Mouse (Mus musculus): ENCODE results near the gene Pm20d1. TPM values are rescaled to one million over a fixed set of nuclear protein-coding genes. Genes with fewer than 3 reads are reported as not detected.

Pm20d1 gene
- total RNA-seq (2021) = 1 to 10 TPM; 1.0 to 2.1 TPM
- long read RNA-seq, experiment 1, full-length matches to known transcripts = 2 of 4 reads
- long read RNA-seq, experiment 1, partial matches to known transcripts = 0 of 4 reads
- long read RNA-seq, experiment 1, other reads (novel, unspliced or antisense) = 2 of 4 reads
- long read RNA-seq, experiment 2, full-length matches to known transcripts = 3 of 4 reads
- long read RNA-seq, experiment 2, partial matches to known transcripts = 0 of 4 reads
- long read RNA-seq, experiment 2, other reads (novel, unspliced or antisense) = 1 of 4 reads

DNA sequence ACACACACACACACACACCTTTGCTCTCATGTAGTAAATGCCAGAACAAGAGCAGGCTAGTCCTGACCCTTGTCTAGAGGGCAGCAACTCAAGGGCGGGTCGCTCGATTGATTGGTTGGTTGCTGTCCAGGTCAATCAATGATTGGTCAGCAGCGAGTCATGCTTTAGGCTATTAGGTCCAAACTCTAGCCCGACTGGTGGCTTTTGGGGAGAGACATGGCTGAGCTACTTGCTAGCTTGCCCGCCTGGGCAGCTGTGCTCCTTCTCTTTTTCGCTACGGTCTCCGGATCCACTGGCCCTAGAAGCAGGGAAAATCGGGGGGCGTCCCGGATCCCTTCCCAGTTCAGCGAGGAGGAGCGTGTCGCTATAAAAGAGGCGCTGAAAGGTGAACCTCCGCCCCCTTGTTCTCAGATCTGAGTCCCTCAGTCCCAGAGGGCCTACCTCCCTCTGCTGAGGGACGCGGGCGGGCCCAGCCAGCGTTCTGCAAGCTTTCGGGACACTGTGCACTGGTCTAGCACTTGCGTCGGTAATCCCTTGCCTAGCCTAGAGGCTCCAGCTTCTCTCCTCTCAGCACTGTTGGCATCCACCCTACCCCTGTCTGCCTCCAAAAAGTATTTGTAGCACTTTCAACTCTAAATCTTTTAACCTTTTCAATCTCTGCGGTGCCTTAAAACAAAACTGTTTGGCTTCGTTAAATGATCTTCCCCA, at the start of gene Pm20d1:
Gene Pm20d1, plus strand, starts transcription at position 180 of the 708 bp plus-strand sequence.
- intact Hi-C loops (cut with DNase I; ENCODE audit: low total_unique reads) = no loop called here
- DNase-seq = peak; percentile 48

DNA sequence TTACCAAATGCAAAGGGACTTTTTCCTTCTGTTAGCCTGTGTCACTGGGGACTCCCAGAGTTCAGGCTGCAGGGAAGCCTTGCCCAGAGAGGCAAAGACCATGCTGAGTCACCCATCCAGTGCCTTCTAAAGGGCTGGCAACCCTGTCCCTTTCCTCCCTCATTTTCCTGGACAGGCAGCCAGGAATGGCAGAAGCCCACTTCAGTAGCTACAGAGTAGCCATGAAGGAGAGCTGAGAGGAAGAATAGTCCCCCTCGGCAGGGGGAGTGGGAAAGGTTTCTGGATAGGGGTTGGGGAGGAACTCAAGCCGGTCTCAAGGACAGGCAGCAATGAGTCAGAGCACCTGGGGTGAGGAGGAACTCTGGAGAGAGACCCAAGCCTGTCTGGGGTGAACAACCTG, 49.4 kb upstream of the Pm20d1 start:
- intact Hi-C loops (cut with DNase I; ENCODE audit: low total_unique reads) = no loop called here
- no peak for DNase-seq

DNA sequence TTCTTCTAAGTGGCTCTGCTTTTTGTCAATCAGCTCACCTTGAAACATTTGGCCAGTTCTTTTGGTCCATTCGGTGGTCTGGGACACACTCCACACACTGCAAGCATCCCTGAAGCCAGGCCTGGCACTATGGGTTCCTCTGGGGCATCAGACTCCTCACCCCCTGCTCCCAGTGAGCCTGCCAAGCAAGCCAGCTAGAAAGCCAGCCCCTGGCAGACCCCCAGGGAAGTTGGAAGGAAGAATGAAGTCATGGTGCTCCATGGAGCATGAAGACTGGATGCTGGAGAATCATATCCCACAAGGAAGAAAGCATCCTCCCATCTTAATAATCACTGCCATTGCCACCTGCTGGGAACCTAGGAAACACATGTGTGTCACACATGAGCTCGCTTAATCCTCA, 48.5 kb upstream of the Pm20d1 start:
- no peak for DNase-seq
- intact Hi-C loops (cut with DNase I; ENCODE audit: low total_unique reads) = no loop called here

DNA sequence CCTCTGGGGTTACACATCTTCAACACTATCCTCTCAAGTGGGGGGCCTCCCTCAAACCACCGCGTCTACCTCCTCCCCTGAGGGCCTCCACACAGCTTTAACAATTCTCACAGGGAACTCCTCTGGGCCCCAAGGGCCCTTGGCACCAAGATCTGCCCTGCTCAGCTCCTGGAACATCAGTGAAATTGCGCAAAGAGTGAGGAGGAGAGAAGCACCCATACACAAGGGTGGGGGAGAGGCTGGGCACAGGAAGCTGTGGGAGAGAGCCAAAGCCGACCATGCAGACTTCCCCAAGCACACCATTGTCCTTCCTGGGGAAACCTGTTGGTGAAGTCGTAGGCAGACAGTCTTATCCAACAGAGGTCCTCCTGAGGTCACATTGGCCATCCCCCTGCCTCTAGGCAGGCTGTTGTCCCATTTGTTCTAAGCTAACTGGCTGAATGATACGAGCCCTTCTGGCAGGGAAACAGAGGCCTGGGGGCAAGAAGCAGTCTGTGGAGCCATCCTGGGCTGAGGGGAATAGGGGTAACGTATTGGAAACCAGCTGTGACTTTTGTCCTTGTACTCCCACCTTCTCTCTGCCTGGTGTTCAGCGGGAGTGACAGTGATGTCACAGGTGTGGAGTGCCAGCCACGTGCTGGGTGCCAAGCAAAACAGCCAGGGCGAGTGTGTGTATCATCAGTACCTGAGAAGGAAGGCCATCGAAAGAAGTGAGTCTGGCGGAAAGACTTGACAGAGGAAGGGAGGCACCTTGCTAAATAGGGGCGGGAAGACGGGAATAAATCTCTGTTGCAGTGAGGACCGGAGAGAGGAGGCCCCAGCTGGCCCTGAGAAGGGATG, 47.3 kb upstream of the Pm20d1 start:
- no peak for DNase-seq
- intact Hi-C loops (cut with DNase I; ENCODE audit: low total_unique reads) = no loop called here

DNA sequence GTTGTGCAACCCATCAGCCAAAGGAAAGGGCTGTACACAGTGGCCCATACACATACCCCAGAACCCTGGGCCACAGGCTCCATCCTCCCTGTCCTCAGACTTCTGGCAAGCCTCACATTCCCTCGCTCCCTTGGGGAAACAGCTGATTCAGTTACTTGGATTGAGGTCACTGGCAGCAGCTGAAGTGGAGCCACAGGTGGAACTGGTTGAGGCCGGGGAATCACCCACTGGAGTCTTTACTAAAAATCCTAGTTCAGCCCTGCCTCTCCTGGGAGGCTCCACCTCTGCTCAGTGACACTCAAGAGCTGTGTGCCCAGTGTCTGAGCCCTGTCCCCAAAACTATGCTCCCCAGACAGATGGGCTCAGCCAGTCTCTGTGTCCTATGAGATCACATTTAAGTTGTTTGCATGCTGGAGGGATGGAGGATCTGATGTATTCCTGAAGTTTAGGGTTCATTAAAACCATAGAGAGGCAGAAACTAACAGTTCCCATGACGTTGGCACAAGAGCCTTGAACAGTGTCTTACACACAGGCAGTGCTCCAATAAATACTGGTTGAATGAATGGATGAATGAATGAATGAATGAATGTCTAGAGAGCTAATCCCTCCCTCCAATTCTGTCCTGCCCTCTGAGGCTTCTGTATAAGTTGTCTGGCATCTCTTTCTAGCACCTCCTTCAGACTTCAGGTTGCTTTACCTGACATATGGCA, 45.8 kb upstream of the Pm20d1 start:
- intact Hi-C loops (cut with DNase I; ENCODE audit: low total_unique reads) = no loop called here
- peak; percentile 55 for DNase-seq

DNA sequence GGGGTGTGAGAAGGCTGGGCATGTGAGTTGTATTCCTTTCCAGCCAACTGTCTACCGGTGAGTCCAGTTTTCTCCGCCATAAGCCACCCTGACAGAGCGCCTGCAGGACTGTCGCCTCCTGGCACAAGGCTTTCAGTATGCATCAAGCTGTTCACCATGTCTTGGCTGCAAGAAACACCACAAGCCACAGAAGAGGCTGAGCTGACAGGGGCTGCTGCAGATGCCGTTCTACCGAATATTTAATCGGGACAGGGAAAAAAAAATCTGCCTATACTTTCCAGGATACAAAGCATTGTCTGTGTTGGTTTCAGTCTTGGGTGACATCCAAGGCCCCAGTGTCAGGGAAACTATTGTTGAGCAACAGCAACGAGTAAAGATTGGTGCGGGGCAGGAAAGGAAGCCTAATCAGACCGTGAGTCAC, 45.3 kb upstream of the Pm20d1 start:
- intact Hi-C loops (cut with DNase I; ENCODE audit: low total_unique reads) = no loop called here

DNA sequence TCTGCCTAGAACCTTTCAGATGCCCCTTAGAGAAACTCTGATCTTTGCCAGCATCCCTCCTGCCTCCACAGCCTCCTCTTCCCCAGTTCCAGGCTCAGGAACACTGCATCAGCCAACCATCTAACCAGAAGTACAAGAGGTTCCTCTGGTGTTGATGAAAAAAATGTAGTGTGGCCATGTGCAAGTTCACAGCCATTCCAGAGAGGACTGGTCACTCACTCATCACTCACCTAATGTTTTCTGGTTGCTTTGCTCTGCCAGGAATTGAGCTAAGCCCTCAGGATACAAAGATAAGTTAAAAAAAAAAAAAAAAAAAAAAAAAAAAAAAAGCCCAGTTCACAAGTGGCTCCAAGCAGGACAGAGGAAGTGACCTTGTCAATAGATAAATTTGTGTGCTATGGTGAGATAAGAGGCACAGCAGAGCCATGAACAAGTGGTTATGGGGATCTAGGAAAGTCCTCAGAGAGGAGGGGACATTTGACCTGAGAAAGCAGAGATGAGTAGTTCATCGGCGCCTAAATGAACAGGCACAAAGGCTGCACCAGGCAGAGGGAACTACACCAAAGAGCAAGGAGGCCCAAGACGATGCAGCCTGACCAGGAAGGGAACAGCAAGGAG, 42.9 kb upstream of the Pm20d1 start:
- intact Hi-C loops (cut with DNase I; ENCODE audit: low total_unique reads) = no loop called here
- no peak for DNase-seq

More for the DNA sequence above, 45.3 kb upstream of the Pm20d1 start:
- no peak for DNase-seq

DNA sequence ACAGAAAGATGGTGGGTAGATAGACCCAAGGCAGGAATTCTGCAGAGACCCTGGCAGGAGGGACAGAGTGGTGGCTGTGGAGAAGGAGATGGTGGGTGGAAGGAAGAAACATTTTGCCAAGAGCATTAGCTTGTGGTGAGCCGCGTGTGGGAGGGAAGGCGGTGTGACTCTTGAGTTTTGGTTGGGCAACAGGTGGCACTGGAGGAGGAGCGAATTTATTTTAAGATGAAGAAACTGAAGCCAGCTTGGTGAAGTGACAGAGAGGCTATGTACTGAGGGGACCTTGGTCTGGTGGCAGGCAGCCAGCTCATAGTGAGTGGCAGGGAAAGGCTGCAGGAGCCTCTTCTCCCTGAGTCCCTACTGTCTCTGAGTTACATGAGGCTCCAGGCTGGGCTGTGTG, 42.3 kb upstream of the Pm20d1 start:
- intact Hi-C loops (cut with DNase I; ENCODE audit: low total_unique reads) = no loop called here
- DNase-seq = peak; percentile 75

DNA sequence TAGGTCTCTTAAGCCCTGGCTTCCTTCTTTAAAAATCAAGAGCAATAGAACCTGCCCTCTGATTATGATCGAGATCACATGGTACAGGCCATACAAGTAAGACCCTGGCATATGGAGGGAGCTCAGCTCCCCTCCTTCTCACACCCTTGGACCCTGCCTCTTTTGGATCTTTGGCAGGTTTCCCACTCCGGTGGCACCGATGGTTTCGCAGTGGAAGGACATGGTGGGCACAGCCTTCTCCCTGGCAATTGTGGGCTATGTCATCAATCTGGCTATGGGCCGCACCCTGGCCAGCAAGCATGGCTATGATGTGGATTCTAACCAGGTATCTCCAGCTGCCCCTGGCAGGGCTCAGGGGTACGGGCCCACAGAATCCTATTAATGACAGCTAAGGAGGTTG, 40.0 kb upstream of the Pm20d1 start:
- DNase-seq = no peak
- intact Hi-C loops (cut with DNase I; ENCODE audit: low total_unique reads) = no loop called here

DNA sequence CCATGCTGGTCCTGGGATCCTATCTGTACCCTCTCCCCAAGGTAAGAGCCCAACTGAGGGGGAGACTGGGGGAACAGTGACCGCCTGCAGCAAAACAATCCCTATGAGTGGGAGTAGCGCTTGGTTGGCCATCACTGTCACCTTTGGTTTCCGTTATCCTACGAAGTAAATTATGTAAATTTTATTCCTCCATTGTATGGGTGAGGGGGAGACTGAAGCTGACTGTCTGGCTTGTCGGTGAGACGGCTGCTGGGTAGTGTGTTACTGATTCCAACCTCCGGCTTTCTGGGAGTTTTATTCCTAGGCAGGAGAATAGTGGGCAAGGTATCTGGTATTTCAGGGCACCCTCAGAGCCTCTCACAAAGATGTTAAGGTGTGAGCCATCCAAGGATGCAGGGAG, 38.4 kb upstream of the Pm20d1 start:
- intact Hi-C loops (cut with DNase I; ENCODE audit: low total_unique reads) = no loop called here
- no peak for DNase-seq

DNA sequence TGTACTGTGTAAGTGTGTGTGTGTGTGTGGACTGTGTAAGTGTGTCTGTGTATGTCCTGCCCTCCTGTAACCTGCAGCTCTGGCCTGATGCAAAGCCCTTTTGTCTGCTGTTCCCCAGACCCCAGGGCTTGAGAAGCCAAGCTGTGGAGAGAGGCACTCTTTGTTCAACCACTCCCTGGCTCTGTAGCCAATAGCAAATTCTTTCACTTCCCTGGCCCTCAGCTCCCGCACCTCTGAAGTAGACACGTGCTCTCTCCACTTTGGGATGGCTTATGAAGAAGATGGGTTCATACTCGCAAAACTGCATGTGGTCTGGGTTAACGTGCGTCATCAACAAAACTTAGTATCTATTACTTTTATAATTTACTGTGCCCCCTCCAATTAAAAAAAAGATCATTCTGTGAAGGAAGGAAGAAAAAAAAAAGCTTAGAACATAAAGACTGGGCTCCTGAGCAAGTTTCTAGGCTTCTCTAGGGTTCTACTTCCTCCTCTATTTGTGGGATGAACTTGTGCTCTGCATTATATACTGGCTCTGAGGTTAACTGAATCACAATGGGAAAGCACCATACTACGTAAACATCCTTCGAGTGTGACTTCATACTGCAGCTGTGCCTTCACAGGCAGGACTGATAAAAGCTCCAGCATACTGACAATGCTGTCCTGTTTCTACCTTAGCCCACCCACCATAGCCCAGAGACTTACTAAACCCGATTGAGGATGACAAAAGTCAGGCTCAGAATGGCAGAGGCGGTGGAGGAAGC, 37.3 kb upstream of the Pm20d1 start:
- no peak for DNase-seq
- intact Hi-C loops (cut with DNase I; ENCODE audit: low total_unique reads) = no loop called here

DNA sequence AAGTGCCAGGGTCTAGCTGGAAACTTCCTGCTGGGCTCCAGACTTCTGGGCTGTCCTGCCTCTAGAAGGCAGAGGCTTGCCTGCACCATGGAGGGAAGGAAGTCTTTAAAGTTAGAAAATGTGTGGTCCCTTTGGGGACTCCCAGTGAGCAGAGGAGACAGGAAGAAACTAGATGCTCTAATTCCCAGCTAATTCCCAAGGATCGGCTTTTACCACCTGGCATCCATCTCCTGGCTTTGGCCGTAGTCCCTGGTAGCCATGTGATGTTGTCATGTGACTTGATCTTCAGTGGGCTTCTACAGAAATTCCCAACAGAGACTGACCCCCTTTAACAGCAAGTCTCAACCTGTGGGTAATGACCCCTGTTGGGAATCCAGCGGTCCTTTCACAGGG, 36.8 kb upstream of the Pm20d1 start:
- intact Hi-C loops (cut with DNase I; ENCODE audit: low total_unique reads) = no loop called here
- no peak for DNase-seq

DNA sequence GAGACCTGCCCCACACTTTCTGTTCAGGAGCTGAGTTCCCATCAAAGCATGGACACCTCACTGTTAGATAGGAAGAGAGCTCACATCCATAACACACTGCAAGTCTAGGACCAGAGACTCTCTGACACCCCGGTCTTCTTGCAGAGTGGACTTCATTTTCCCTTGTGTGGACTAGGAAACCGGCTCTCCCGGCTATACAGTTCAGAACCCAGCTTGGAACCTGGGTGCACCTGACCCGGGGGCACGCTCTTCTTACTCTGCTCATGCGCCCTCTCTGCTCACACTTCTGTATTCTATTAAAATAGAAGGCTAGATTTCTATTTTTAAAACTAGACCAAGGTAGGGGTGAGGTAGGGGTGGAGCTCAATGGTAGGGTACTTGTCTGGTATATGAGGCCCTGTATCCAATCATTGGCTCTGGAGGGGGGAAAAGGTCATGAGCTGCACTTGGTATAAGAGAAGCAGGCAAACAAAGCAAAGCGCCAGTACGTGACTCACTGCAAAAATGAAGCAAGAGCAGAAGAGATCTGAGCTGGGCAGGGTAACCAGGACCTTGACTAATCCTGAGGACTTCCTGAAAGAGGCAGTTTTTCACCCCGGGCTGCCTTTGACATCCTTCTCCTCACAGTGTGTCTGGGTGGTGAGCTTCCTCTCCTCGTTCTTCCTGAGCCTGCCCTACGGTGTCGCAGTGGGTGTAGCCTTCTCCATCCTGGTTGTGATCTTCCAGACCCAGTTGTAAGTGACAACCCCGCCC, 35.9 kb upstream of the Pm20d1 start:
- intact Hi-C loops (cut with DNase I; ENCODE audit: low total_unique reads) = no loop called here
- DNase-seq = no peak

DNA sequence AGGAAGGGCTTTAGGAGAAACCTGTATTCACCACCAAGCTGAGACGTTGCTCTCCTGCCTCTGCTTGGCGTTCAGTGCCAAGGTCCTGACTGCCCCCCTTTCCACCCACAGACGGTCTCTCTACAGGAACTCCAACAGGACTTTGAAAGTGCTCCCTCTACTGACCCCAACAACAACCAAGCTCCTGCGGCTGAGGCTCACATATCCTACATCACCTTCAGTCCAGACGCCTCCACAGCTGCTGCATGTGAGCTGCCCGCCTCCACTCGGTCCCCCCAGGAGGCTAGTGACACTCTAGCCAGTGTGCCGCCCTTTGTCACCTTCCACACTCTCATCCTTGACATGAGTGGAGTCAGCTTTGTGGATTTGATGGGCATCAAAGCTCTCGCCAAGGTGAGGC, 33.5 kb upstream of the Pm20d1 start:
- DNase-seq = no peak
- intact Hi-C loops (cut with DNase I; ENCODE audit: low total_unique reads) = loop anchor here (2.0 kb wide), 1 partner anchor 49 kb away; no protein-coding TSS in a partner anchor

DNA sequence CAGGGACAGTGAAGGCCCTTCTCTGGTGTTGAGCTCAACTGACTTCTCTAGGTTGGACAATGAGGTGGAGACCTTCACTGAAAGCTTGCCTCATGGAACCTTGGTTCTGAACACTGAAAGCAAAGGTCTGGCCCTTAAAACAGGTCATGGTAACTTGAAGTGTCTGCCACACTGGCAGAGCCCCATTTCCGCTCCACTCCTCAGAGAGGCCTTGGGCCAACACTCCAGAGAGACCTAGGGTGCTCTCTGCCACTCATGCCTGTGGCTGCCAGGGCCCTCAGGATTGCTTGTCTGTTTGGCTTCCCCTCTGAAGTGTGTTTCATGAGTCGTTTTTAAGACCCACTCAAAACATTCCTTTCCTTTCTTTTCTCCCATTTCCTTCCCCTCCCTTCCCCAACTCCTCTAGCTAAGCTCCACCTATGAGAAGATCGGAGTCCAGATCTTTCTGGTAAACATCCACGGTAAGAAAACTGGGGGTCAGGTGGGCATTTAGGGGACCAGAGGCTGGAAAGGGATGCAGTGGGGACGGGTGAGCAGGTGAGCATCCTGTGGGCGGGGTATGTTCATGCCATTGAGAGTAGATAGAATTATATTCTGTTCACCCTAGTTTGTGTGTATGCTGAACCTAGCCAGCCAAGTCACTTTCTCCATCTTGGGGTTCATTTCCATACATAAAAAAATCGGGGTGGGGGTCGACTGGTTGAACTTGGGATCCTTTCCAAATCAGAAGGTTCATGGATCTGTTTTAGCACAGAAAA, 32.4 kb upstream of the Pm20d1 start:
- DNase-seq = no peak
- intact Hi-C loops (cut with DNase I; ENCODE audit: low total_unique reads) = loop anchor here (2.0 to 5.0 kb wide), 2 partner anchors 50 to 83 kb away; no protein-coding TSS in a partner anchor

DNA sequence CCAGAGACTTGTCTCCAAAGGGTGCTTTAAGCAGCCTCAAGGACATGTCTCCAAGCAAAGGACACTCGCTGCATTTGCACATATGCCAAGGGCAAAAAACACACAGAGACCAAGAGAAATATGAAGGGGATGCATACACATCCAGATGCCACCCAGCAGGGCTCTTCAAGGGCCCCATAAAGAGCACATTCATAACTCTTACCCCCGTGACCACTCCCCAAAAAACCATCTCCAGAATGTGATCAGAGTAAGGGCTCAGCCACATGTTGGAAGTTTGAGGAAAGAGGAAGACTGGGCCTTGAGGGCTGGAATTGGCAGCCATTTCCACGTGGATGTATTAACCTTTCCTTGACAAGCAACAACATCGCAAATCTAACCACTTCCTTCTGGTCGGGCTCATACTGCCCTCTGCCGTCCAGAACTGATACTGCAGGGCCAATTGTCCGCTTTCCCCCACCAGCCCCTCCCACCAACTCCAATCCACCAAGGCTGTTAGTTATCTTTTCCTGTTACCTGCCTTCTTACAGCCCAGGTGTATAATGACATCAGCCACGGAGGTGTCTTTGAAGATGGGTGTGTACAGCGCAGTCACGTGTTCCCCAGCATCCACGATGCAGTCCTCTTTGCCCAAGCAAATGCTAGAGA, 31.7 kb upstream of the Pm20d1 start:
- intact Hi-C loops (cut with DNase I; ENCODE audit: low total_unique reads) = loop anchor here (2.0 to 5.0 kb wide), 2 partner anchors 51 to 82 kb away; no protein-coding TSS in a partner anchor

DNA sequence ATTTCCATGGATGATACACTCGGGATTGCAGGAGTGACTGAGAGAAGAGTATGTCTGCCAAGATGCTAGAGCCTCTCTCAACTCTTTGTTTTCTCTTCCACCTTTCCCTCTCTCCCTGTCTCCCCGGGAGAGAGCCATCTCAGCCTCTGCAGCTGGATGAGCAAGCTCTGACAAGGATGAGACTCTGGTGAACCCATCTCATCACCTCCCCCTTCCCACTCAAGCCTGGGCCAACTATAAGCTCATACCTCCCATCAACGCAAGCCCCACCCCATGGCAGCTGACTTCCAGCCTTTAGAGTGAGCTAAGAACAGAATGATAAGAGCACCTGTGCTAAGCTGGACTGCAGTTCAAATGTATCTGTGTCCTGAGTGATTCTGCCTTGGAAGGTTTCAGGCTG, 27.9 kb upstream of the Pm20d1 start:
- no peak for DNase-seq
- intact Hi-C loops (cut with DNase I; ENCODE audit: low total_unique reads) = loop anchor here (5.0 kb wide), 1 partner anchor 78 kb away; no protein-coding TSS in a partner anchor

More for the DNA sequence above, 31.7 kb upstream of the Pm20d1 start:
- DNase-seq = peak; percentile 77
